Mouse (Mus musculus): ENCODE measurements around the gene Aldh1a1. TPM values are rescaled to one million over a fixed set of nuclear protein-coding genes. Genes with fewer than 3 reads are reported as not detected.
"Not testable (repeated sequence)": the region's sequence is repeated elsewhere in the genome, so short reads cannot be mapped to it uniquely, and the experiment has no call there.

The Aldh1a1 gene
- polyA plus RNA-seq, 1 experiment from 2014 or later: 1.6 TPM

DNA sequence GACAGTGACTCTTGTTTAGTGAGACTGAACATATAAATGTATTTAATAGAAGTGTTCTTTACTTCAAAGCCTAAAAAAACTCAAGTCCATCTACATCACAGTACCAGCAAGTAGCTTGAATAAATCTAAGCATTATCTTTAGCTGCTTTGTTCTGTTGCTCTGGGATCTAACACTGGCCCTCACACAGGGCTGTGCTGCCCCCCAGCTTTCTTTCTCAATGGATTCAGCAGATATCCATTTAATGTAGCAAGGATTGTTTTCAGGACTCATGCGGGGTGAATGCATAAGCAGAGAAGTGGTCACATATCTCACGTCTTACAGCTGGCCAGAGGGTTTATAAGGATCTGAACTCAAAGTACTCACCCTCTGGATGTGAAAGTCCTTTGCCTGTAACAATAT lies 129.9 kb downstream of the Aldh1a1 start:
- Histone ChIP-seq H3K27ac (no peak overlapping the region), H3K27me3 (no peaks in the 10 kb centered on the region), H3K4me2 (replicated peaks) (no peak overlapping the region), H3K9me3 (replicated peaks) (no peaks in the 10 kb centered on the region), H3K9ac (no peak overlapping the region), H3K4me1 (peaks cover 6% of the 10 kb centered on the region; the same call in 1 of the 2 replicates), H3K4me3 (no peak overlapping the region), H3K36me3 (no peaks in the 10 kb centered on the region)
- no peak for ATAC-seq (ENCODE audit: low FRiP score)
- WGBS: 28% methylated on average over 2 of the region's 2 CpGs

- no peaks in the 10 kb centered on the region for H3K9me3 ChIP-seq (replicated peaks)
- H3K4me3 ChIP-seq: no peak overlapping the region
- WGBS: 57% methylated on average over 10 of the region's 10 CpGs
- ATAC-seq (ENCODE audit: low FRiP score): no peak
- no peaks in the 10 kb centered on the region for H3K27me3 ChIP-seq
- no peaks in the 10 kb centered on the region for H3K36me3 ChIP-seq
- no peak overlapping the region for H3K27ac ChIP-seq
- H3K9ac ChIP-seq: no peak overlapping the region
- H3K4me1 ChIP-seq: peaks cover 6% of the 10 kb centered on the region; the same call in 1 of the 2 replicates
- no peak overlapping the region for H3K4me2 ChIP-seq (replicated peaks)
Observed at GRCm38 (mm10) chr19:20623416-20623815, 130.9 kb downstream of the Aldh1a1 start.

- no peak for ATAC-seq (ENCODE audit: low FRiP score)
- no peaks in the 10 kb centered on the region for H3K27me3 ChIP-seq
- H3K36me3 ChIP-seq: no peaks in the 10 kb centered on the region
- H3K9me3 ChIP-seq (replicated peaks): no peaks in the 10 kb centered on the region
- WGBS: 87% methylated on average over 1 of the region's 1 CpGs
- H3K9ac ChIP-seq: no peak overlapping the region
- peaks cover 4% of the 10 kb centered on the region; the same call in 1 of the 2 replicates for H3K4me1 ChIP-seq
- no peak overlapping the region for H3K4me3 ChIP-seq
- H3K27ac ChIP-seq: no peak overlapping the region
- no peak overlapping the region for H3K4me2 ChIP-seq (replicated peaks)
Observed at GRCm38 (mm10) chr19:20631020-20631419, 138.5 kb downstream of the Aldh1a1 start.

DNA sequence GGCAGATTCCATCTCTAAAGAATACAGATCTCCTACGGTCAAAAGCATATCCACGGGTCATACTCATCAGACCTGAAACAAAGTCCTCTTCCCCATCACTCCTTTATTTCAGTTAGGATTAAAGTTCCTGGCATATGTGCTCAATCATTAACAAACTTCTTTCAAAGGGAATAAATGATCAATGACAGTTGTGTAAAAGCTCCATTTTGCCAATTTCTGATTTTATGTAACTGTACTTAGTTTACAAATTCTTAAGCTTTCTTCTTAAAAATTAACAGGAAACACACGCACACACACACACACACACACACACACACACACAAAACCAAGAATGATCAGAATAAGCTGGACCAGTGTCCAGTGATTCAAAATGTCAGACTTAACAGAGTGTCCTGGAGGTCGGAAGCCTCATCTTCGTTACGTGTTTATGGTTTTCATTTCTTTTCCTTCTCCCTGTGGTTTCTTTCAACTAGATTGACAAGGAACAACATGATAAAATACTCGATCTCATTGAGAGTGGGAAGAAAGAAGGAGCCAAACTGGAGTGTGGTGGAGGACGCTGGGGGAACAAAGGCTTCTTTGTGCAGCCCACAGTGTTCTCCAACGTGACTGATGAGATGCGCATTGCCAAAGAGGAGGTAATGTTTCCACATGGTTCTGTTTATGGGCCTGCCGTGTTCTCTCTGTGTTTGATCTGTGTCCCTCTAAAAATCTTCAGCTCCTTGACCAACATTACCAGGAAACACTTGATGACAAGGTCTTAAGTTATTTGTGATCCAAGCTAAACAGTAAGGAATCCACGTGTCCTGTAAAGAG lies 141.6 kb downstream of the Aldh1a1 start:
- no peak overlapping the region for H3K27ac ChIP-seq
- no peaks in the 10 kb centered on the region for H3K36me3 ChIP-seq
- H3K4me2 ChIP-seq (replicated peaks): no peak overlapping the region
- no peak overlapping the region for H3K4me3 ChIP-seq
- no peaks in the 10 kb centered on the region for H3K9me3 ChIP-seq (replicated peaks)
- peak; percentile 68 for ATAC-seq (ENCODE audit: low FRiP score)
- H3K27me3 ChIP-seq: no peaks in the 10 kb centered on the region
- peaks cover 4% of the 10 kb centered on the region; the same call in 1 of the 2 replicates for H3K4me1 ChIP-seq
- no peak overlapping the region for H3K9ac ChIP-seq
- WGBS: 33% methylated on average over 12 of the region's 12 CpGs

DNA sequence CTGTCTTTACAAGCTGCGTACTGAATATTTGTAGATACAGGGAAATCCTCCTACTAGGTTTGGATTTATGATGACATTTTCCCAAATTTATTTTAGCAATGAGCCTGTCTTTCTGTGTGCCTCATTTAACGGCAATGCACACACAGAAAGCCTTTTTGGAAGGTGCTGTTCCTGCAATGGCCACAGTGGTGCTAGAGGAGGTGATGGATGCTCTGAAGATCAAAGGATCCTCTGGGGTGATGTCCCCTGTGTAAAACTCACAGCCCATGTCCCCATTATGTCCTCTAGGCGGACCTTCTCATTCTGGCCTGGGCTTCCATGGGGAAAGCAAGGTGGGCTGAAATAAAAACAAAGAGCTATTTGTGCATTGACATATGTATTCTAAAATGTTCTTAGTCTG lies 151.8 kb downstream of the Aldh1a1 start:
- Histone ChIP-seq H3K4me3 (no peak overlapping the region), H3K27me3 (no peaks in the 10 kb centered on the region), H3K9ac (no peak overlapping the region), H3K4me2 (replicated peaks) (no peak overlapping the region), H3K9me3 (replicated peaks) (no peaks in the 10 kb centered on the region), H3K36me3 (no peaks in the 10 kb centered on the region), H3K27ac (no peak overlapping the region), H3K4me1 (no peaks in the 10 kb centered on the region)
- ATAC-seq (ENCODE audit: low FRiP score): no peak
- WGBS: 67% methylated on average over 3 of the region's 3 CpGs

- H3K27ac ChIP-seq; H3K4me3 ChIP-seq; H3K27me3 ChIP-seq; H3K4me2 ChIP-seq (replicated peaks); H3K36me3 ChIP-seq; H3K4me1 ChIP-seq; H3K9ac ChIP-seq; ATAC-seq (ENCODE audit: low FRiP score); H3K9me3 ChIP-seq (replicated peaks): not testable (repeated sequence)
Observed at GRCm38 (mm10) chr19:20647496-20647895, 155.0 kb downstream of the Aldh1a1 start.

DNA sequence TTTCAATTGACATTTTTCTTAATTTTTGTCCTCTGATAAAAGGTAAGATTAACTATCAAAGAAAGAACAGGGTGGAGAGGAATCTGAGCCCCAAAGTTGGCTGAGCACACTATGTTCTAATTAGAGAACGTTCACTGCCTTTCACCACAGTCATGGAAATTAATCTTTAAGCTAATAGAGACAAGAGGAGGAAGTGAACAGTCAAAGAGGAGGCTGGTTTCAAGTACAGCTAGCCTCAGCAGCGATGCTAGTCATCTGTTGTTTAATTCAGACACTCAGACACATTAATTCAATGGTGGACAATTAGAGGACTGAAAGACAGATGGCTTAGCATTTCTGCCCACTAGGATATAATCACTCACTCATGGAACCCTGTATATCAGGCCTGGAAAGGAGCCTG lies 157.5 kb downstream of the Aldh1a1 start:
- H3K9me3 ChIP-seq (replicated peaks): no peaks in the 10 kb centered on the region

GRCm38 (mm10) chr19:20653082-20653676 lies 160.7 kb downstream of the Aldh1a1 start:
- Histone ChIP-seq H3K4me1 (no peaks in the 10 kb centered on the region; the same call in 1 of the 2 replicates), H3K4me3 (no peak overlapping the region), H3K9ac (no peak overlapping the region), H3K27ac (no peak overlapping the region), H3K4me2 (replicated peaks) (no peak overlapping the region), H3K36me3 (no peaks in the 10 kb centered on the region), H3K9me3 (replicated peaks) (no peaks in the 10 kb centered on the region), H3K27me3 (no peaks in the 10 kb centered on the region)
- 87% methylated on average over 1 of the region's 1 CpGs for WGBS
- ATAC-seq (ENCODE audit: low FRiP score): no peak

More for the DNA sequence above, 157.5 kb downstream of the Aldh1a1 start:
- ATAC-seq (ENCODE audit: low FRiP score): no peak; the same call in 1 of the 2 replicates
- Histone ChIP-seq H3K27ac (no peak overlapping the region), H3K4me1 (no peaks in the 10 kb centered on the region; the same call in 1 of the 2 replicates), H3K27me3 (no peaks in the 10 kb centered on the region), H3K9ac (no peak overlapping the region), H3K36me3 (no peaks in the 10 kb centered on the region), H3K4me3 (no peak overlapping the region), H3K4me2 (replicated peaks) (no peak overlapping the region)
- 25% methylated on average over 2 of the region's 2 CpGs for WGBS

DNA sequence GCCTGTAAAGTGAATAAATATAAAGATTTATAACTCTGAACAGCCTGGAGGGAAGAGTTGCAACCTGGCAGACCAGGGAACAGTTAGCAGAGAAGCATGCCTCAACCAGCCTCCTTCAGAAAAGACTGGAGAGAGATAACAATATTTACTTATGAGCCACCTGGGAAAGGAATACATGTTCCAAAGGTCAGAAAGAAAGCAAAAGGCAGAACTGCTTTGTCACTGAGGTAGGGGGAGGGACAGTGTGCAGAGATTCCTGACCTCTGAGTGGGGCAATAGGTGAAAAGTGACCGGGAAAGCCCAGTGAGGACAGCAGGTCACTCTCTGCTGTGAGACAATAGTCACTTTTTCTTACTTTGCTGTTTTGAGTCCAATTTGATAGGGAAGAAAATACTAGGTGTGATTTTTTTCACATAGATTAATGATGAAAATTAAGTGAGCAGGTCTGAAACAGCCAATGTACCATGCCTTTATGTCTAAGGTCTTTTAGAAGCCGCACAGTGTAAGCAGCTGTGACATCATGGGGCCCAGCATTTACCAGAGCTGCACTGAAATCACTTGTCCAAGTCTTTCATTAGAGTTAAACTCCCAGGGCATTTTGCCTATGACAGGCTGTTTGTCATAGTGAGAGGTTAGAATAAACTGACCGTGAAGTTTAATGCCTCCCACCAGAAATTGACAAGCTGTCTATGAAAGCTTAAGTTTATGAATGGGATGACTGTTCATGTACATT lies 161.8 kb downstream of the Aldh1a1 start:
- H3K4me3 ChIP-seq: no peak overlapping the region
- no peaks in the 10 kb centered on the region for H3K9me3 ChIP-seq (replicated peaks)
- H3K4me2 ChIP-seq (replicated peaks): no peak overlapping the region
- H3K36me3 ChIP-seq: no peaks in the 10 kb centered on the region
- no peak overlapping the region for H3K9ac ChIP-seq
- no peaks in the 10 kb centered on the region; the same call in 1 of the 2 replicates for H3K4me1 ChIP-seq
- 59% methylated on average over 3 of the region's 3 CpGs for WGBS
- no peaks in the 10 kb centered on the region for H3K27me3 ChIP-seq
- no peak overlapping the region for H3K27ac ChIP-seq
- ATAC-seq (ENCODE audit: low FRiP score): peak; percentile 56; the same call in 1 of the 2 replicates

DNA sequence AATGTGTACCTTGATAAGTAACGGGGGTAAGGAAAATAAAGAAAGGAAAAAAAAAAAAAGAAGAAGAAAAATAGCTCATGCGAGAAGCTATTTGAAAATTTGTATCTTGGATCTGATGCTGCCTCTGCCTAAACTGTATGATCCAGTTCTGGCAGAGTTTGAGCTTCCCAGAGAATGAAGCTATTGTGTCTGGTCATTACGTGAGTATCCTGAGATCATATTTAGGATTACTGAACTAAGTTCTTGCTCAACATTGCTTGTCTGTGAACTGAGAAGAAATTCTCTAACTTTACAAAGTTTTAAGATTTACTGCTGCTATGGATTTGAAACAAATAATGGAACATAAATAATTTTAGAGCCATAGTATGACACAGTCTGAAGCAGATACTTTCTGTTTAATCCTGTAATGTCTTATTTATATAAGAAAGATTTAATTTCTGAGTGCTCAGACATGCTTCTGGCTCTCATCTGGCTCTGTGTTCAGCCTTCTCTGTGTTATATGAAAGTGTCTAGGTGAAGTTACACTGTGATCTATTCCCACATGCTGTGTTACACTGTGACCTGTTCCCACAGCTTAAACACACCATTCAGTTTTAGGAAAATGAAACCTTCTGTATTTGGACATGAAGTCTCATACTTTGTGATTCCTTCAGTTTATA lies 185.3 kb downstream of the Aldh1a1 start:
- Histone ChIP-seq H3K9me3 (replicated peaks) (no peaks in the 10 kb centered on the region), H3K27ac (no peak overlapping the region), H3K9ac (no peak overlapping the region), H3K36me3 (no peaks in the 10 kb centered on the region), H3K4me2 (replicated peaks) (no peak overlapping the region), H3K27me3 (no peaks in the 10 kb centered on the region), H3K4me1 (no peaks in the 10 kb centered on the region), H3K4me3 (no peak overlapping the region)
- 86% methylated on average over 3 of the region's 3 CpGs for WGBS
- ATAC-seq (ENCODE audit: low FRiP score): no peak

Data from hindbrain, embryonic 12.5 days (tissue).